Mouse (Mus musculus): ENCODE results near the gene Scel. TPM values are rescaled to one million over a fixed set of nuclear protein-coding genes. Genes with fewer than 3 reads are reported as not detected.

Scel gene
- polyA plus RNA-seq, 1 experiment from 2014 or later: 0.46 TPM

- ATAC-seq (ENCODE audit: insufficient number of reproducible peaks, insufficient read depth, low FRiP score, low TSS enrichment): no peak
- Histone ChIP-seq H3K9me3 (no peaks in the 10 kb centered on the region), H3K27me3 (no peaks in the 10 kb centered on the region), H3K27ac (no peak overlapping the region), H3K4me2 (replicated peaks) (no peak overlapping the region), H3K4me1 (no peaks in the 10 kb centered on the region), H3K9ac (no peak overlapping the region), H3K4me3 (no peak overlapping the region), H3K36me3 (no peaks in the 10 kb centered on the region)
- WGBS: 82% methylated on average over 7 of the region's 7 CpGs
Measured at GRCm38 (mm10) chr14:103481514-103481913, 31.6 kb upstream of the Scel start.

DNA sequence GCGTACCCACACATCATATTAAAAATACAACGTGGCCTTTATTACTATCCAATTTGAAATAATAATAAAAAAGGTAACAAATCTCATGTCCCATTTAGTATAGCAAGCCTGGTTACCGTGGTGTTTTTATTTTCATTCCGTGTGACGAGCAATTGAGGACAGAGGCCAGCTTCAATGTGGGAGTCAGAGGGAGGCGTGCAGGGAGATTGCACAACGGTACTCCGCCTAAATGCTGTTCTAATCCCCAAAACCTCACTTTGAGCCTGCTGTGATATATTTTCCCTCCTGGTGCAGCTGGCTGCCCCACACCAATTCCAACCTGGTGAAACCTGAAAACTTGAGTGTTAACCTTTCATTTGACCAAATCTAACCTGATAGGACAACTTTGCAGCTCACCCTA, 27.5 kb upstream of the Scel start:
- no peak overlapping the region for H3K27ac ChIP-seq

DNA sequence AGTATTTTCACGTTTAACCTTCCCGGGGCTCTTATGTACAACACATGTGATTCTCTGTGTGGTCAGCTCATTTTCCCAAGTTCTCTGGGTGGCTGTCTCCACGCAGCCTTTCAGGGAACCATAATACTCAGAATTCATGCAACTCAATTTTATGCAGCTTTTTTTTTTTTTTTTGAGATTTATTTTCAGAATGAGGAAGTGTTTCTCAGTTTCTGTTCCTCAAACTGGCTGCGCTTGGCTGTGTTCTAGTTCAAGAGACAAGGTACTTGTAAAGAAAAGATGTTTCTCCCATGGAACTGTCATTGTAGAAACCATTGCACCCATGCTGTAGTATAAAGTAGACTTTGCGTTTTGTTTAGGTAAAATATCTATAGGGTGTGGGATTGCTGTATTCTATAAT, 26.2 kb upstream of the Scel start:
- H3K27me3 ChIP-seq: no peaks in the 10 kb centered on the region
- no peak overlapping the region for H3K4me3 ChIP-seq
- no peak overlapping the region for H3K27ac ChIP-seq
- H3K9me3 ChIP-seq: peaks cover 6% of the 10 kb centered on the region; the same call in 1 of the 2 replicates
- no peaks in the 10 kb centered on the region for H3K4me1 ChIP-seq
- H3K9ac ChIP-seq: no peak overlapping the region
- H3K4me2 ChIP-seq (replicated peaks): no peak overlapping the region
- H3K36me3 ChIP-seq: no peaks in the 10 kb centered on the region
- ATAC-seq (ENCODE audit: insufficient number of reproducible peaks, insufficient read depth, low FRiP score, low TSS enrichment): no peak
- 88% methylated on average over 5 of the region's 5 CpGs for WGBS

More for the DNA sequence above, 27.5 kb upstream of the Scel start:
- H3K4me1 ChIP-seq: no peaks in the 10 kb centered on the region
- H3K9ac ChIP-seq: no peak overlapping the region
- no peaks in the 10 kb centered on the region for H3K27me3 ChIP-seq
- H3K4me2 ChIP-seq (replicated peaks): no peak overlapping the region
- H3K9me3 ChIP-seq: no peaks in the 10 kb centered on the region
- no peak overlapping the region for H3K4me3 ChIP-seq
- H3K36me3 ChIP-seq: no peaks in the 10 kb centered on the region
- no peak for ATAC-seq (ENCODE audit: insufficient number of reproducible peaks, insufficient read depth, low FRiP score, low TSS enrichment)
- 91% methylated on average over 8 of the region's 8 CpGs for WGBS

- Histone ChIP-seq H3K4me3 (no peak overlapping the region), H3K36me3 (no peaks in the 10 kb centered on the region), H3K4me2 (replicated peaks) (no peak overlapping the region), H3K9ac (no peak overlapping the region), H3K9me3 (peaks cover 6% of the 10 kb centered on the region; the same call in 1 of the 2 replicates), H3K4me1 (no peaks in the 10 kb centered on the region), H3K27ac (no peak overlapping the region), H3K27me3 (no peaks in the 10 kb centered on the region)
- no peak for ATAC-seq (ENCODE audit: insufficient number of reproducible peaks, insufficient read depth, low FRiP score, low TSS enrichment)
- 70% methylated on average over 3 of the region's 3 CpGs for WGBS
Measured at GRCm38 (mm10) chr14:103488659-103489058, 24.5 kb upstream of the Scel start.

GRCm38 (mm10) chr14:103498199-103498598, 14.9 kb upstream of the Scel start:
- Histone ChIP-seq H3K4me2 (replicated peaks) (no peak overlapping the region), H3K4me1 (peaks cover 3% of the 10 kb centered on the region; the same call in 1 of the 2 replicates), H3K27me3 (peaks cover 10% of the 10 kb centered on the region; the same call in 1 of the 2 replicates), H3K9me3 (no peaks in the 10 kb centered on the region; the same call in 1 of the 2 replicates), H3K27ac (no peak overlapping the region), H3K4me3 (no peak overlapping the region), H3K36me3 (no peaks in the 10 kb centered on the region), H3K9ac (no peak overlapping the region)
- ATAC-seq (ENCODE audit: insufficient number of reproducible peaks, insufficient read depth, low FRiP score, low TSS enrichment): no peak
- 73% methylated on average over 8 of the region's 8 CpGs for WGBS

DNA sequence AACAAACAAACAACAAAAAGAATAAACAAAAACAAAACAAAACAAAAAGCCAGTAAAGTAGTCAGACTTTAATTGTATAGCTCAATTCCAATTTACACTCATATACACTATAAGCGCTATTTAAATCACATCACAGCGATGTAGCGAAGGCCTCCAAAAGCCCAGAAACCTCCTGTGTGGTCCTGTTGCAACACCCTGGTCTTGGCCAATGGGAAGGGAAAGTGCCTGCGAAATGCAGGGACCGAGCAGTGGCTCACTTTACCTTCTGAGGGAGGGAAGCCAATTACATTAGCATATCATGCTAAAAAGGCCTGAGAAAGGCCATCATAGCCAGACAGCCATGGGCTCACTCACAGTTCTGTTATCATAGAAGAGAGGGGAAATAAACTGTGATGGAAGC, 14.5 kb upstream of the Scel start:
- no peak for ATAC-seq (ENCODE audit: insufficient number of reproducible peaks, insufficient read depth, low FRiP score, low TSS enrichment)
- Histone ChIP-seq H3K4me1 (peaks cover 3% of the 10 kb centered on the region; the same call in 1 of the 2 replicates), H3K4me2 (replicated peaks) (no peak overlapping the region), H3K9ac (no peak overlapping the region), H3K27me3 (peaks cover 10% of the 10 kb centered on the region; the same call in 1 of the 2 replicates), H3K4me3 (no peak overlapping the region), H3K36me3 (no peaks in the 10 kb centered on the region), H3K9me3 (no peaks in the 10 kb centered on the region), H3K27ac (no peak overlapping the region)
- 77% methylated on average over 5 of the region's 5 CpGs for WGBS

DNA sequence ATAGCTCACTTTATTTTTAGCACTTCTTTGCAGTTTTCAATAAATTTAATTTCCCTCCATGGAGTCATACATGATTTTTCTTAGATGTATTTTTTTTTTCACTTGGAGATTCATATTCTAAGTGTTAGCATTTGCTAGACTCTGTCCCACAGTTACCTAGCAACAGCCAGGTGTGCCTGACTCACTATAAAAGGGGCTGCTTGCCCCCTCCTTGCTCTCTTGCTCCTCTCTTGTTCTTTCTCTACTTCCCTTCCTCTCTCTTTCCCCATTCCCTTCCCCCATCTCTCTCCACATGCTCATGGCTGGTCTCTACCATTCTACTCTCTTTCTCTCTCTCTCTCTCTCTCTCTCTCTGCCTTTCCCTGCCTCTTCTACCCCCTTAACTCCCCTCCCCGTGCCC, 14.1 kb upstream of the Scel start:
- no peak for ATAC-seq (ENCODE audit: insufficient number of reproducible peaks, insufficient read depth, low FRiP score, low TSS enrichment)
- Histone ChIP-seq H3K27me3 (peaks cover 10% of the 10 kb centered on the region; the same call in 1 of the 2 replicates), H3K4me1 (peaks cover 3% of the 10 kb centered on the region; the same call in 1 of the 2 replicates), H3K9me3 (no peaks in the 10 kb centered on the region), H3K4me3 (no peak overlapping the region), H3K9ac (no peak overlapping the region), H3K4me2 (replicated peaks) (no peak overlapping the region), H3K27ac (no peak overlapping the region), H3K36me3 (no peaks in the 10 kb centered on the region)
- 33% methylated on average over 1 of the region's 1 CpGs for WGBS

DNA sequence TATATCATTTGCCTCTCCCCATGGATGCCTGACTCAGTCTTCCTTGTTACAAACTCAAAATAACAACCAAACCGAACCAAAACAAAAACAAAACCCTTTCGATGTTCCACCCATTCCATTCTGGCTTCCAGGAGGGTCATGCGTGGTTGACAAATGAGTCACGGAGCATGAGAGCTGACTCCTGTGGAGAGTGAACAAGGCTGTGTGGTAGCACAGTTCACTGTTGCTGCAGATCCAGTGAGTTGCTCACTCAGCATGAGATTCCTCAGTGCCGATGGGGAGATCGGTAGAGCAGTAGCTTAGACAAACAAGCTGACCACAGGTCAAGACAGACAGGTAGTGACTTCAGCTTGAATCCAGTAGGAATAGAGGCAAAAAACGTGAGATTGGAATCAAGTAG, 12.8 kb upstream of the Scel start:
- no peak overlapping the region for H3K27ac ChIP-seq
- ATAC-seq (ENCODE audit: insufficient number of reproducible peaks, insufficient read depth, low FRiP score, low TSS enrichment): 0 out of 2 replicates have a peak, but pooled peaks have one; percentile 36
- H3K27me3 ChIP-seq: peaks cover 10% of the 10 kb centered on the region; the same call in 1 of the 2 replicates

DNA sequence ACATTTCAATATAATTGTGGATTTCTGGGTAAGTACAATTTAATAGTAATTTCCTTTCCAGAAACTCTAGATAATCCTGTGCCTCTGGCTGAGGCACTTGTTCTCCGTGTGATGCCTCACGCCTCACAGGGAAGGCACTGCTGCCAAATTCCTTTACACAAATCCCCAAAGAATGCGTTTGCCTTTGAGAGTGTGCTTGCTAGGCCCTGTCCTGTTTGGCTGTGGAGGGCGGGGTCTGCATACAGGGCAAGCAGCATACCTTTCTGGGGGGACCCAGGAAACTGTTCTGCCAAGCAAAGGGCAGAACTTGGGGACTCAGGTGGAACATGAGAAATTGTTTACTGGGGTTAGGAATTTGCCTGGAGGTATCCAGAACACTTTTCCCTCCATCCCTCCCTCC, 12.2 kb upstream of the Scel start:
- 20% methylated on average over 4 of the region's 4 CpGs for WGBS
- no peak overlapping the region for H3K4me2 ChIP-seq (replicated peaks)
- H3K27ac ChIP-seq: no peak overlapping the region
- no peak for ATAC-seq (ENCODE audit: insufficient number of reproducible peaks, insufficient read depth, low FRiP score, low TSS enrichment)
- peaks cover 12% of the 10 kb centered on the region; the same call in 1 of the 2 replicates for H3K27me3 ChIP-seq
- H3K36me3 ChIP-seq: no peaks in the 10 kb centered on the region
- H3K9ac ChIP-seq: no peak overlapping the region
- no peaks in the 10 kb centered on the region for H3K9me3 ChIP-seq
- H3K4me3 ChIP-seq: no peak overlapping the region
- H3K4me1 ChIP-seq: peaks cover 3% of the 10 kb centered on the region; the same call in 1 of the 2 replicates

More for the DNA sequence above, 12.8 kb upstream of the Scel start:
- peaks cover 3% of the 10 kb centered on the region; the same call in 1 of the 2 replicates for H3K4me1 ChIP-seq
- no peaks in the 10 kb centered on the region for H3K36me3 ChIP-seq
- H3K4me2 ChIP-seq (replicated peaks): no peak overlapping the region
- 33% methylated on average over 7 of the region's 7 CpGs for WGBS
- no peak overlapping the region for H3K9ac ChIP-seq
- no peak overlapping the region for H3K4me3 ChIP-seq
- H3K9me3 ChIP-seq: no peaks in the 10 kb centered on the region

DNA sequence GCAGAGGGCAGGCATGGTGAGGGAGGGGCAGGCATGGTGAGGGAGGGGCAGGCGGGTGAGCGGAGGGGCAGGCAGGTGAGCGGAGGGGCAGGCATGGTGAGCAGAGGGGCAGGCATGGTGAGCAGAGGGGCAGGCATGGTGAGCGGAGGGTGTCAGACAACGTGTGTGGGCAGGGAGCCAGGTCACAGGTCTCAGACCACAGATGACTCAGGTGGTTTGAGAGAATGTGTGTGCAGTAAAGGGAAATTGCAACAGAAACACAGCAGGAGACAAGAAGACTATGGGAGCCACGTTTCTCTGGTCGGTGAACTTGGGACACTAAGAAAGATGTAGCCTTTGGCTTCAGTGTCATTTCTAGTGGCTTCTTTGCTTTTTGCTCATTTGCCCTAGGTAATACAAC, 8.6 kb upstream of the Scel start:
- peaks cover 3% of the 10 kb centered on the region; the same call in 1 of the 2 replicates for H3K4me1 ChIP-seq
- H3K4me2 ChIP-seq (replicated peaks): no peak overlapping the region
- H3K36me3 ChIP-seq: no peaks in the 10 kb centered on the region
- 78% methylated on average over 7 of the region's 7 CpGs for WGBS
- no peak overlapping the region for H3K27ac ChIP-seq
- no peak overlapping the region for H3K9ac ChIP-seq
- H3K4me3 ChIP-seq: no peak overlapping the region
- H3K9me3 ChIP-seq: no peaks in the 10 kb centered on the region
- no peak for ATAC-seq (ENCODE audit: insufficient number of reproducible peaks, insufficient read depth, low FRiP score, low TSS enrichment)
- peaks cover 10% of the 10 kb centered on the region; the same call in 1 of the 2 replicates for H3K27me3 ChIP-seq

GRCm38 (mm10) chr14:103509544-103509943, 3.6 kb upstream of the Scel start:
- no peak overlapping the region for H3K4me3 ChIP-seq

DNA sequence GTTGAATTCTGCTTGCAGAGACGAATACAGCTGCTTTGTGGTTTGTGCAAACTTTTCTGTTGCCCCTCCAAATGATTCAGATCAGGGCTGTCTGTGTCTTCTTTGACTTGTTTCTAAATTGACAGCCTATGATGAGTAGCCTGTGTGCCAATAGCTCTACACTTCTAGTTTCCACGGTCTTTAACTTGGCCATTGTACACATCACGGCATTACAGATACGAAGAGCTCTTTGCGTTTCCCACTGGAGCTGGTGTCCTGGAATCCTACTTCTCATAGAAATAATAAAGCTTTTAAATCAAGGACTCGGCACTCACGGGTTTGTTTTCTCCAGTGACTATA, 300 bp downstream of the Scel start:
- ATAC-seq (ENCODE audit: insufficient number of reproducible peaks, insufficient read depth, low FRiP score, low TSS enrichment): no peak
- no peaks in the 10 kb centered on the region for H3K4me1 ChIP-seq
- H3K27ac ChIP-seq: no peak overlapping the region
- H3K4me3 ChIP-seq: no peak overlapping the region
- no peaks in the 10 kb centered on the region for H3K9me3 ChIP-seq
- H3K9ac ChIP-seq: no peak overlapping the region
- H3K4me2 ChIP-seq (replicated peaks): no peak overlapping the region
- no peaks in the 10 kb centered on the region for H3K36me3 ChIP-seq
- 77% methylated on average over 7 of the region's 7 CpGs for WGBS
- H3K27me3 ChIP-seq: 0 out of 2 replicates have a peak, but pooled peaks cover 4% of the 10 kb centered on the region

More at GRCm38 (mm10) chr14:103509544-103509943, 3.6 kb upstream of the Scel start:
- Histone ChIP-seq H3K4me1 (no peaks in the 10 kb centered on the region), H3K27ac (no peak overlapping the region), H3K9me3 (no peaks in the 10 kb centered on the region), H3K4me2 (replicated peaks) (no peak overlapping the region), H3K9ac (no peak overlapping the region), H3K36me3 (no peaks in the 10 kb centered on the region), H3K27me3 (0 out of 2 replicates have a peak, but pooled peaks cover 2% of the 10 kb centered on the region)
- WGBS: 94% methylated on average over 8 of the region's 8 CpGs
- ATAC-seq (ENCODE audit: insufficient number of reproducible peaks, insufficient read depth, low FRiP score, low TSS enrichment): no peak
